Mouse (Mus musculus): ENCODE results near the gene Lrrc4c.

Lrrc4c gene

DNA sequence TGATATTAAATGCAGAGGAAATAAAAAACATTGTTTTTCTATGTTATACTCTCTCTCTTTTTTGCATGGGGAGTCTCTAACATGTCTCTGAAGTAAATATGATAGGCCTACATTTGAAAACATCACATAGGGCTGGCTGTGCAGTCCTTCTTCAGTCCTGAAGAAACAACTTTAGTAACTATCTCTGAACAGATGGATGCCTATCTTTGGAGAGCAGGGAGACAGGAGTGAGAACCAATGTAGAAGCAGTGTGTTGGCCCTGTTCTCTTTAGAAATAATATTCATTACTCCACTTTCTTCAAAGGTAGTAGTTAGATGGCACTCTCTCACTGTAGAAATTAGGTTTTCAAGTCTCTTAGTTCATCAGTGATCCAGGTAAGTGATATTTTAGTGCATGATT, 967.0 kb downstream of the Lrrc4c start:
- no peak for DNase-seq (ENCODE audit: low read depth)

DNA sequence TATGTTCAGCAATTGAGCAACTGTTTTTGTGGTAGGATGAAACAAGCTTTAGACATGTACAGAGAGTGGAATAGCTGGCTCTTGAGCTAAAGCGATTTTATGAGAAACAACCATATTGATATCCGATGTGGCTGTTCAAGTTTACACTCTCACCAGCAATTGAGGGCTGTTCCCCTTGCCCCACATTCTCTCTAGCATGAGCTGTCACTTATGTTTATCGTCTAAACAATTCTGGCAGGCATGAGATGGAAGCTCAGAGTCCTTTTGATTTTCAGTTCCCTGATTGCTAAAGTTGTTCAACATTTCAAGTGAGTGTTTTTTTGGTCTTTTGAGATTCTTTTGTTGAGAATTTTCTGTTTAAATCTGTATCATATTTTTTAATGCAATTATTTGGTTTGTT, 976.2 kb downstream of the Lrrc4c start:
- no peak for DNase-seq (ENCODE audit: low read depth)

DNA sequence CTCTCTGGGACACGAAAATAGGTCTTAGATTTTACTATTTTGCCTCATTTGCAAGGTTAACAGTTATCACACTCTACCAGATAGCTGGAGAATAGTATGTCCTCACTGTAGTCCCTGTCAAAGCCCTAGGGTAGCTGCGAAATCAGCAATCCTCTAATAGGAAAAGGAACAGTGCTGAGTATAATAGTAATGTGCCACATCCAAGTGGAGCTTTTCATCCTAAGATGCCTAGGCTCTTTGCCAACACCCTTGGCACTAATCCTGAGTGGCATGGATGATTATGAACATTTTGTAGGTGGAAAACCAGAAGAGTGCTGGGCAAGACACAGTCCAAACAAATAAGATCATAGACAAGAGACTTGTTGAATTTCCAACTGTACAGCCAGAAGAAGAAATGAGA, 981.7 kb downstream of the Lrrc4c start:
- DNase-seq (ENCODE audit: low read depth): no peak

DNA sequence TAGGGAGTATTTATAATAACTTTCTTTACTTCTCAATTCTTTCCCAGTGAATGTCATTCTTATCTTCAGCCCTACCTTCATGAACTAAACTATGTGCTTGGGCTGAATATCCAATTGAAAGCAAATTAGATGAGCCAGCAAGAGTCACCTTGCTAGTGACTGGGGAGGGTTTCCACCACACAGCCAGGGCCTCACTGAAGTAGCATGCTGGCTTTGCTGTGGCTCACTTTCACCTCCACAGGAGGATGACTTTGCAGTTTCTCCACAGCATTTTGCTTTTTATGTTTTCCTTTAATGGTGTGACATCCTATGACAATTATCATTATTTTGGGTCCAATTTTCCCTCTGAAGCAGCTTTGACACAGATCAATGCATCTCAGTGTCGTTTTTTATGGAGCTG, 1000.0 kb downstream of the Lrrc4c start:
- no peak for DNase-seq (ENCODE audit: low read depth)

DNA sequence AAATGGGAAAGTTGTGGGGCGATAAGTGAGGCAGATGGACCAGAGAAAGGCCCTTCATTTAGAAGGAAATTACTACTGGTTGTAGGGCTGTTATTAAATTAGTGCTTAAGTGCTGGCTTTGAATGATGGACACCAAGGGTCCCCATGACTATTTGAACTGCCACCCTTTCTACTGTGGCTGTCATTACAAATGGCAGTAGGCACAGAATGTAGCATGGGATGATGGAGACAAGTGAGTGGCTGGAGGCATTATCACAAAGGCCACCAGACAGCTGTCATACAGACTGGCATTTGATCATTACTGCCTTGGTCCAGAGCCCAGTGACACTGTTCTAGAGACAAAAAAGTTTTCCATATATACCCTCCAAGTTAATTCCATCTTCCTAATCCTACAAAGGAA, 1000.6 kb downstream of the Lrrc4c start:
- no peak for DNase-seq (ENCODE audit: low read depth)

DNA sequence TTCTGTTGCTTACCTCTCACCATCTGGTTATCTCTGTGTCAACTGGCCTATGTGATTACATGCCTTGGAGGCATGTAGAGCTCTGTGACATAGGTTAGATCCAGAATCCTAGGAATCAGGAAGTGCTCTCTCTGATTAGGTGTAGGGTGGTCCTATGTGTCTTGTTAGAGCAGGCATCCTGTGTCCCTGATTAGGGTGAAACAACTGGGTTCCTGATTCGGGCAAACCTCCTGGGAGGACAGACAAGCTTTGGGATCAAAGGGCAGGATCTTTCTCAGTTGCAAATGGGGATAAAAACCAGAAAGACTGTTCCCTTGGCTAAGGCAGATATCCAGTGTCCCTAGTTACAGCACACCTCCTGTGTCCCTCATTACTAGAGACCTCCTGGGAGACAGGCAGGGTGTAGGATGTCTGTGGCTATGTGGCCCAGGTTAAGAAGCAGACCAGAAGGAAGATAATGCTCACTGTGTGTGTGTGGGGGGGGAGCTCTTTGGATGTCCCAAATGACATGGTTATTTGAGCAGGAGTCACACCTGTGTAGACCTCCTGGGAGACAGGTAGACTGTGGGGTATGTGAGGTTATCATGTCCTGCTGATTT, 1014.2 kb downstream of the Lrrc4c start:
- no peak for DNase-seq (ENCODE audit: low read depth)

DNA sequence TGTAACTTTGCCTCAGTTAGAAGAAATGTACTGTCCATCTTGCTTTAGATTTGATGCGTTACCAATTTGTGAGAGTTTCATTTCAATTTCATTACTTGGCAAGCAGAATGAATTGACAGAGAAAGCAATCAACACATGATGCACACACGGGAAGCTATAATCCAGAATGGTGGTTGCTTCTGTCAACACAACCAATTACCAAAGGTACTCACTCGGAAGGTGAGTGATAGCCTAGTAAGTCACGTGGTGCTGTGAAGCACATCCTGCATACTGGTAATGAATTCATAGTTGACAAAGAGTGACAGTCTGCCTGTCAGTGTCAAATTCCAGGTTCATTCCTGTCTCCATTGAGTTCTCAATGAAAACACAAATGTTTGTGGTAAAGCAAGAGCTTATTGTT, 1021.7 kb downstream of the Lrrc4c start:
- DNase-seq (ENCODE audit: low read depth): no peak

DNA sequence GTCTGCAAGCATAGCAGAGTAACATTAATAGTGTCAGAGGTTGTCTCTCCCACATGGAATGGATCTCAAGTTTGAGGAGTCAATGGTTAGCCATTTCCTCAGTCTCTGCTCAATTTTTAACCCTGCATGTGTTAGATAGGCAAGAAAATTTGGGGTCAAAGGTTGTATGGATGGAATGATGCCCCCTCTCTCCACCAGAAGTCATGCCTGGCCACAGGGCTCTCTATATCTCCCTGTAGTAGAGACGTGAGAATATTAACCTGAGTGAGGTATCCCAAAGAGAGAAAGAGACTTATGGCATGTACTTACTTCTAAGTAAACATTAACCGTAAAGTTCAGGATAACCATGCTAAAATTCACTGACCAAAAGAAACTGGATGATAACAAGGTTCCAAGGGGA, 1043.3 kb downstream of the Lrrc4c start:
- no peak for DNase-seq (ENCODE audit: low read depth)

DNA sequence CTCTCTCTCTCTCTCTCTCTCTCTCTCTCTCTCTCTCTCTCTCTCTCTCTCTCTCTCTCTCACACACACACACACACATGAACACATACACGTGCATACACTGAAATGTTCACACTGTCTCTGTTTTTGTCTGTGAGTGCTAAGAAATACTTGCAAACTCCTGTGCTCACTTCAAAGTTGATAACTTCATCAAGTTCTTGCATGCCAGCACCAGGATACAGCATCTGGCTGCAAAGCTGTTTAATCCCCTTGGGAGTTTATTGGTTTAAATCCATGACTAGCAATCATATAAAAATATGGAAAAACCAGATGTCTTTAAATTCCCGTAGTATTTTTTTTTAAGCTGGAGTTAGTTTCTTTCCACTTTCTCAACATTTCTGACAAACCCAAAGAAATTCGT, 1052.0 kb downstream of the Lrrc4c start:
- DNase-seq (ENCODE audit: low read depth): no peak

DNA sequence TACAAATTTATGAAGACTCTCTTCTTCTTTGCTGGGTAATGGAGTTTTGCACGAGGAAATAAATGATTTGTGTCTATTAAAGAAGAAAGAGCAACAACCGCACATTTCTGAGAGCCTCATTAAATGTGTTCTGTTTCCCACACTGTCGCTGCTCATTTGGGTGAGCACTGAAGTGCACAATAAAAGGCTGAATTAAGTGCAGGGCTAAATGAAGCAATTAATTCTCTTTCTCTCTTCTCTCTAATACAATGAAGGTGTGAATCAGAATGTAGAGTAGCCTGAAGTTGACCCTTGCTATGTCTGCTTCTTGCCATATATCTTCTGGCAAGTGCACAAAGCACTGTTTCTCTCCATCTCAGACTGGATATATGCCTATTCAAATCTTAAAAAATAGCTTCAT, 1073.5 kb downstream of the Lrrc4c start:
- no peak for DNase-seq (ENCODE audit: low read depth)

DNA sequence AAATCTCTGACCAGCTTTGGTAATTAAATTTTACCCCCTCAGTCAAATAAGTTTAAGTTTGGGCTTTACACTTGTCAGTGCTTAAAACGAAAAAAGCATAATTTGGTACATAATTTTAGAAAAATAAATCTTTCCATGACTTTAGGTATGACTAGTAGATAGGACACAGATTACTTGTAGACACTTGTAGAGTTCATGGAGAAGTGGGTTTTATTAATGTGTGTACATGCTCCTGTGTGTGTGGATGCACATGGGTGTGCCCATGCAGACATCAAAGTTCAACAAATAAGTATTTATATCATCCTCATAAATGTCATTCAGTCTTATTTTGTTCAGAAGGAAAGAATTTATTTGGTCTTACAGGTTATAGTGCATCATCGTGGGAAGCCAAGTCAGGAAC, 1073.9 kb downstream of the Lrrc4c start:
- DNase-seq (ENCODE audit: low read depth): no peak

DNA sequence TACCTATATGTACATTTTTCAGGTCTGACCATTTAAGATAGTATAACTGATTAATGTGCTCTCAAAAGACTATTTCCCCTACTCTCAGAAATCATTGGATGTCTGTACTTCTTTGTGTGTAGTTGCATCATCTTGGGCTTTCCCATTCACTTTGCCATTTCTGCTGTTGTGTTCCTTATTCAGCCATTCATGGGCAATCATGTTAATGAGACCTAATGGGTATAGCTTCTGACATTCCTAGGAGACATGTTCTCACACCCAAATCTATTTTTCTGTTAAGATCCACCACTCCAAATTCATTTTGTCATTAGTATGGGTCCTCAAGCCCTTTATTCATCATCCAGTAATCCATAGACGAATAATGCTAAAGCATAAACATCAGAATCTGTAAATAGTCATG, 1095.1 kb downstream of the Lrrc4c start:
- DNase-seq (ENCODE audit: low read depth): no peak

DNA sequence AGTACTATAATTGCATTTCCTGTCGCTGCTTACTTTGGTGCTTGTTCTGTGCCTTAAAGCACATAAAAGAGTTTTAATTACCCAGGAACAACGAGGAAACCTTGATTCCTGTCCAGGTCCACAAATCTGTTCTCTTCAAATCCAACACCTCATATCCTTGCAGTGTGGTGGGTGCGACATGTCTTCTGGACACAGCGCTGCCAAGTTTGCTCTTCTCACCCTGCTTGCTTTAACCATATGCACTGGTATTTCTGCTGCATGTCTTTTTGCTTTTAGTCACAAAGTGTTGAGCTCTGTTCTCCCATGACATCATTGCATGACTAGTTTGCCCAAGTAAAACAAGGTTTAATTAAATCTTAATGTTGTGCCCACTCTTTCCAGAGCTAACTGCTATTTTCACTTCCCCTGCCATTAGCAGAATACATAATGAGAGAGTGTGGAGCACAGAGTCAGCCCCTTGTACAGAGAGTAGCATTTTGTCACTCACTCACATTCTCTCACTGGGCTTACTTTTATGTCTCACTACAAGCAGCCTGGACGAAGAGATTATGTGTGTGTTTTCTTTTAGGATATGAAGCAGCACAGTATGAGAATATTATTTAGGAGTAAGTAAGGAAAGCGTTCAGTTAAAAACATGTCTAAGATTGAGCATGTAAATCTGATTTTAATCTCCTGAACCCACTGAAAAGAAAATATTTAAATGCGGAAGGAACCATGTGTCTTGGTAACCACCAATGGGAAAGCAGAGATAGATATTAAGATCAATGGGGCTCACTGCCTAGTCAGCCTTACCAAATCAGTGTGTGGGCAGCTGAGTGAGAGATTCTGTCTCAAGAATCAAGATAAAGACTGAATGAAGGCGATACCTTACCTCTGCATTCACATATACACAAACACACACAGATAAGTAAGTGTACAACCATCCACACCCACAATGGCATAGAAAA, 1096.7 kb downstream of the Lrrc4c start:
- DNase-seq (ENCODE audit: low read depth): no peak

DNA sequence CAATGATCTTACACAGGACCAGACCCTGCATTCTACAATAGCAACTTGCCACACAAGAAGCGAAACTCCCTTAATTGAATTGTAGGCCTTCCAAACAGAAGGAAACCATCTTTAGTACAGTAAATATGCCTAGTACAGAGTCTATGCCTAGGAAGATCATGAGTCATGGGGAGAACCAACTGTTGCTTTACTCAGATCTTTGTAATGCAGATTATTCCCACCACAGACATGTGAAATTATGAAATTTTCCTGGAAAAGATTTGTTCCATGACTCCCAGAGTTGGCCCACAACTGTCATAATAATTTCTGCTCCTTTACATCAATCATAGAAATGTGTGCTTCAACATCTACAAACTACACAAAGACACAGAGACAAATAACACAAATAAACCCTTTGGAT, 1116.2 kb downstream of the Lrrc4c start:
- no peak for DNase-seq (ENCODE audit: low read depth)

DNA sequence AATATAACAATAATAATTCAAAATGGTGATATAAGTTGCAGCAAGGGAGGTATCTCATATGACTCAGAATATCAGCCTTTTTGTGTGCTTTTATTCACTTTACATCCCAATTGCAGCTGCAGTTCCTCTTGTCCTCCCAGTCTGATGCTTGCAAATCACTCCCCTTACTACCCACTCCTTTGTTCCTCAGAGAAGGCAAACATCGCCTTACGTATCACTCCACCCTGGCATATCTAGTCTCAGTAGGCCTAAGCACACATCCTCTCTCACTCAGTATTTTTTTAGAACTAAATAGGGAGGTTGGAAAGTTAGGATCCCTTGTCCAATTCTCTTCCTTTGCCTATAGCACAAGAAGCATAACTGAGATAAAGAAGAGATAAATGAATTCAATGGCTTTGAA, 1117.6 kb downstream of the Lrrc4c start:
- no peak for DNase-seq (ENCODE audit: low read depth)

DNA sequence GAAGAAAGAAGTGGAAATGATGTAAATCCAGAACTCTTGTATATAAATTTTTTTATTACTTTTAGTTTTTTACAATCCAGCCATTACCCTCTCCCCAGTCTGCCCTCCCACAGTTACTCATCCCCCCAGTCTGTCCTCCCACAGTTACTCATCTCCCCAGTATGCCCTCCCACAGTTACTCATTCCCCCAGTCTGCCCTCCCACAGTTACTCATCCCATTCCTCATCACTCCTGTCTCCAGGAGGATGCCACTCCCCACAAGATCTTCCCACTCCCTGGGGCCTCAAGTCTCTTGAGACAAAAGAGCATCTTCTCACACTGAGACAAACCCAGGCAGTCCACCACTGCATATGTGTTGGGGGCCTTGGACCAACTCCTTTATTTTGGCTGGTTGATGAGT, 1119.8 kb downstream of the Lrrc4c start:
- DNase-seq (ENCODE audit: low read depth): no peak

DNA sequence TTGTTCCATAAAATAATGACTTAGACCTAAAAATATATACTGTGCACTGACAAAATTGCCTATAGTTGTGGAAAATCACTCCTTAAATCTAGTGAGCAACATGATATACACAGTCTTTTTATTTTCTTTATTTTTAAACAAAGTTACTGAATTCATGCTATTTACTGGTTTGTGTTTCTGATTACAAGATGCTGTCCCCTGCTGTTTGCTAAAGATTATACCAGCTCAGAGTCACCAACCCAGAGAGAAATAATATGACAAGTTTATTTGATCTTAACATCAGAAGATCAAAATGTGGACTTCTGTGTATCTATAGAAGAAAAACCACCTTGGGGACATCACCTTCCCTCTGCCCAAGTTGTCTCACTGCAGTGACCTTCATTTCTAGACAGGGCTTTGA, 1145.6 kb downstream of the Lrrc4c start:
- DNase-seq (ENCODE audit: low read depth): no peak

DNA sequence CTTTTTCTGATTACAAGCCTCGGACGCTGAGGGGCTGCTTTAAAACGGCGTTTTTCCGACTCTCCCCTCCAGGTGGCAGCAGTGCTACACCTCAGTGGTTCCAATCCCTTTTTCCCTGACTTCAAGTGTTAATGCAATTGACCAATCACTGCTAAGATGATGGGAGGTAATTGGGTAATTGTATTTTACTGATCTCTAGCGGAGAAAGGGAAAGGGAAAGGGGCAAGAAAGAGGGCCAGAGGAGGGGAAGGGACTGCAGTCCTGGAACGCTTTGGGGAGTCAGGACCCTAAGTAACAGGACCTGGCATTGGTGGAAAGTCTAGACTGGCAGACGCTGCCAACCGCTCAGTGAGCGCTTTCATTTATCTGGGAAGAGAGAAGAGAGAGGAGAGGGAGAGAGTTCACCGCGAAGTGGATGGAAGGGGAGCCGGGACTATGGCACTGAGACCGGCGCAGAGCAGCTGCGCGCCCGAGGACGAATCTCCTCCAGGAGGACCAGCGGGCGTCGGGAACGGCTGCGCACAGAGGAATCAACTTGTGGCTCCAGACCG, 1148.3 kb downstream of the Lrrc4c start:
- peak; percentile 10 for DNase-seq (ENCODE audit: low read depth)

DNA sequence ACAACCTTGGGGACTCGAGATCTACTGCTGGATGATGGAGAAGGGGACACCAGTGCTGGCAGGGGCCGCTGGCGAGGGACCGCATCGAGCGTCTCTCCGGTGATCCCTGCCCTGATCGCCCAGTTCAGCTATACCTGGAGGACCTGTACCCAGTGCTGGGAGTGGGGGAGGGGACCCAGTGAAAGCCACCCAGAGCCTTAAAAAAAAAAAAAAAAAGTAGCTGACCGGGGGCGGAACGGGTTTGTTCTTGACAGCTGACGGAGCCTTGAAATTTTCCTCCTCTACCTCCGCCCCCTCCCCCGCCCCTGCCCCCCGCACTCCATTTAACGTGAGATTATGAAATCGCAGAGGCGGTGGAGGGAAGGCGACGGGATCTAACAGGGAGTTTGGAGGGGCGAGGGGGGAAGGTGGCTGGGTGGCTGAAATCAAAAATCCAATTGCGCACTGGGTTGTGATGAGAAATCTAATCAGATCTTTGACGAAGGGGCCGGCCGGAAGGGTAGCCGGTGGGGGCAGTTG, 1149.1 kb downstream of the Lrrc4c start:
- DNase-seq (ENCODE audit: low read depth): no peak

DNA sequence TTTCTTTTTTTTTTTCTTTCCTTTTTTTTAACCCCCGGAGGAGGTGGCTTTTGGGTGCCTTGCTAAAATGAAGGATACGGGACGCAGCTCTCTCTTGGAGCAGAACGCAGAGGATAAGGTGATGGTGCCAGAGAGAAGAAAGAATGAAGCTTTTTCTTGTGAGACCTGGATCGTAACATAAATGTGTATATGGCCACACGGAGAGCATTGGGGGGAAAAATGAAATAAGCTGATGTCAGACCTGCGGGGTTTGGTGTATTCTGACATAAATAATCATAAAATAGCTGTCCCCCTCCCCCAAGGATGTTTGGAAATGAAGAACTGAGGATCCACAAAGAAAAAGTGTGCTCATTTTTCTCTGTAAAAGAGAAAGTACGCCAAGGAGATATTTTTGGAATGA, 1149.7 kb downstream of the Lrrc4c start:
- no peak for DNase-seq (ENCODE audit: low read depth)

DNA sequence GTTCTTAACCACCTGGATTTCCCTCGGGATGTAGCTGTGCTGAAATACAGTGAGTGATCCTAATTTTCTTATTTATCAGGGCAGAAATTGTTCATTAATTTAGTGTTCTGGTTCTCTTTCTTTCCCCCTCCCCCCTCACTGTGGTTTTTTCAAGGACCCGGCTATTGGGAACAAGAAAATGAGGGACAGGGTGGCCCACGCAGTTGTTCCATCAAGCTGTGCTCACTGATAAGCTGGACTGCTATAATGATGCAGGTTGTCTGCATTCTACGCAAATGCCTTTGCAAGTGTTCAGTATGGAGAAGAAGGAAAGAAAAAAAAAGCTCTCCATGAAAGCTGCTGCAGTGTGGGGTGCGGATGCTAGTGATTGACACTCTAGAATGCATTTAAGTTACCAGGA, 1150.4 kb downstream of the Lrrc4c start:
- no peak for DNase-seq (ENCODE audit: low read depth)

DNA sequence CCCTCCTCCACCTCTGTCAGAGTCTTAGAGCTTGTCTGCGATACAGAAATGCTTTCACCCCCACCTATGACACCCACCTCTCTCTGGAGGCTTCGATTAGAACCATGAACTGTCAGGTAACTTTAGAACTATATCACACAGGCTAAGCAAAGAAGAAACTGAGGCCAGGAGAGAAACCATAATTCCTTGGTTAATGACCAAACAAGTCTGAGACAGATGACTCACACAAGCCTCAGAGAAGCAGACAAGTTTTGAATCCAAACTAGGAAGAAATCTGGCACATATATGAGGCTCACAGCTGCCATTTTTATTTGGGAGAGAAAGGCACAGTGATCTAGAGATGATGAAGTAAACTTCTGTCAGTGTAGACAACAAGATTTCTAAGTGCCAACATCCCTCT, 1151.4 kb downstream of the Lrrc4c start:
- DNase-seq (ENCODE audit: low read depth): no peak
